Mouse (Mus musculus) heart, adult 2 months (tissue): ENCODE measurements around the gene Rnf185. TPM values are rescaled to one million over a fixed set of nuclear protein-coding genes. Genes with fewer than 3 reads are reported as not detected.

Source experiments
- DNase-seq, 2 experiments: peaks; one replicate each; pipeline ENCODE4 v3.0.0; 2021
- H3K27ac ChIP-seq: fragments of 200-600 bp; 2 replicates; pipeline ENCODE4 v1.8.1; 2022
- H3K27me3 ChIP-seq: fragments of 200-500 bp; 2 replicates; pipeline ENCODE4 v1.6.1; 2012; ENCODE audit warnings: mild to moderate bottlenecking, low read length, inconsistent platforms, mixed read lengths; ENCODE audit not compliant: control insufficient read depth, insufficient read depth
- H3K36me3 ChIP-seq: fragments of 200-500 bp; 2 replicates; pipeline ENCODE4 v1.6.1; 2012; ENCODE audit warnings: low read length, inconsistent platforms; ENCODE audit not compliant: control insufficient read depth, insufficient read depth
- H3K4me1 ChIP-seq: fragments of 200-500 bp; 2 replicates; pipeline ENCODE4 v1.6.1; 2011; ENCODE audit warnings: low read length; ENCODE audit not compliant: control insufficient read depth, insufficient read depth
- H3K4me3 ChIP-seq: fragments of 200-600 bp; 2 replicates; pipeline ENCODE4 v1.8.1; 2022
- H3K79me2 ChIP-seq: fragments of 200-500 bp; replicated peaks from 2 replicates; pipeline ENCODE4 v1.6.1; 2012; ENCODE audit warnings: mild to moderate bottlenecking, inconsistent platforms, low read length, moderate library complexity, mixed read lengths; ENCODE audit not compliant: control insufficient read depth, insufficient read depth
- H3K9ac ChIP-seq: fragments of 200-500 bp; 2 replicates; pipeline ENCODE4 v1.6.1; 2012; ENCODE audit warnings: low read depth, mild to moderate bottlenecking, control low read depth, inconsistent platforms, low read length, mixed read lengths
- CTCF ChIP-seq: fragments of 200-600 bp; IDR thresholded peaks from 2 replicates; pipeline ENCODE4 v1.8.1; 2022; ENCODE audit warnings: antibody characterized with exemption, mild to moderate bottlenecking, moderate library complexity
- EP300 ChIP-seq: fragments of 200-500 bp; IDR thresholded peaks from 2 replicates; pipeline ENCODE4 v1.6.1; 2011; ENCODE audit warnings: low read depth, low read length, control low read depth; ENCODE audit not compliant: insufficient read depth
- POLR2A ChIP-seq: fragments of 200-500 bp; IDR thresholded peaks from 2 replicates; pipeline ENCODE4 v1.6.1; 2011; ENCODE audit warnings: mild to moderate bottlenecking, low read depth, low read length, control low read depth; ENCODE audit not compliant: insufficient read depth
- WGBS: fragments of 180-500 bp; shearing (Covaris S2); methylation state at CpG from one replicate; pipeline ENCODE4 v1.1.7; 2018; 5-methylcytosine and 5-hydroxymethylcytosine counted together
- intact Hi-C: fragments of 180-260 bp; cut with DNase I; formaldehyde crosslinking; loops from one replicate; pipeline ENCODE4 v1.15.1; 2025
- polyA plus RNA-seq: library from polyadenylated mRNA; depleted of rRNA; stranded (reverse); fragments of >200 nt; gene quantifications from 2 replicates; pipeline ENCODE4 v1.2.3, GENCODE M21; 2012
- total RNA-seq, 2 experiments: library from RNA; stranded (reverse); gene quantifications; 2 replicates each; pipeline ENCODE4 v1.2.3; 2021

Rnf185 gene
- total and polyA plus RNA-seq, 3 experiments, result 19.9 to 23.0 (median 21.6) TPM

GRCm38 (mm10) chr11:3443091-3443490, 9.1 kb downstream of the Rnf185 start:
- intact Hi-C loops, result no loop called here
- peaks cover 11% of the 10 kb centered on the region for H3K4me1 ChIP-seq

GRCm38 (mm10) chr11:3442677-3443076, 9.5 kb downstream of the Rnf185 start:
- intact Hi-C loops, result no loop called here
- Histone ChIP-seq H3K9ac (no peak overlapping the region), H3K27ac (no peak overlapping the region), H3K36me3 (peaks cover 8% of the 10 kb centered on the region), H3K4me1 (peaks cover 11% of the 10 kb centered on the region), H3K4me3 (no peak overlapping the region), H3K79me2 (peaks cover 13% of the 10 kb centered on the region), H3K27me3 (no peaks in the 10 kb centered on the region)
- TF ChIP-seq POLR2A (no peak), CTCF (no peak), EP300 (no peak)
- 50% methylated on average over 4 of the region's 4 CpGs for WGBS
- DNase-seq, result no peak

More at GRCm38 (mm10) chr11:3443091-3443490, 9.1 kb downstream of the Rnf185 start:
- TF ChIP-seq POLR2A, result no peak
- no peak for TF ChIP-seq CTCF
- no peak for TF ChIP-seq EP300
- peaks cover 8% of the 10 kb centered on the region for H3K36me3 ChIP-seq
- peaks cover 14% of the 10 kb centered on the region for H3K79me2 ChIP-seq
- H3K4me3 ChIP-seq, result no peak overlapping the region
- 80% methylated on average over 2 of the region's 2 CpGs for WGBS
- no peak overlapping the region for H3K9ac ChIP-seq
- no peak overlapping the region for H3K27ac ChIP-seq
- no peaks in the 10 kb centered on the region for H3K27me3 ChIP-seq
- no peak for DNase-seq

GRCm38 (mm10) chr11:3441696-3442443, 10.3 kb downstream of the Rnf185 start:
- H3K36me3 ChIP-seq, result peaks cover 8% of the 10 kb centered on the region
- TF ChIP-seq EP300 (no peak), POLR2A (no peak), CTCF (no peak)
- peak overlapping the region; percentile 31 for H3K27ac ChIP-seq
- DNase-seq, result peak in 1 of 2 experiments; percentile 38
- H3K9ac ChIP-seq, result no peak overlapping the region
- peaks cover 10% of the 10 kb centered on the region for H3K79me2 ChIP-seq
- H3K27me3 ChIP-seq, result no peaks in the 10 kb centered on the region
- no peak overlapping the region for H3K4me3 ChIP-seq
- H3K4me1 ChIP-seq, result peaks cover 9% of the 10 kb centered on the region
- intact Hi-C loops, result no loop called here

GRCm38 (mm10) chr11:3437621-3438020, 14.5 kb downstream of the Rnf185 start:
- WGBS, result 95% methylated on average over 1 of the region's 1 CpGs
- peaks cover 2% of the 10 kb centered on the region; the same call in 1 of the 2 replicates for H3K4me1 ChIP-seq
- intact Hi-C loops, result no loop called here

GRCm38 (mm10) chr11:3433809-3434208, 18.4 kb downstream of the Rnf185 start:
- Histone ChIP-seq H3K9ac (no peak overlapping the region), H3K4me3 (no peak overlapping the region), H3K27me3 (no peaks in the 10 kb centered on the region), H3K4me1 (no peaks in the 10 kb centered on the region), H3K36me3 (no peaks in the 10 kb centered on the region; the same call in 1 of the 2 replicates), H3K79me2 (peaks cover 4% of the 10 kb centered on the region), H3K27ac (no peak overlapping the region)
- WGBS, result 80% methylated on average over 4 of the region's 4 CpGs
- TF ChIP-seq EP300 (no peak), CTCF (no peak), POLR2A (no peak)
- intact Hi-C loops, result no loop called here
- DNase-seq, result no peak

More at GRCm38 (mm10) chr11:3437621-3438020, 14.5 kb downstream of the Rnf185 start:
- no peak for DNase-seq
- Histone ChIP-seq H3K79me2 (peaks cover 8% of the 10 kb centered on the region), H3K27me3 (no peaks in the 10 kb centered on the region), H3K4me3 (no peak overlapping the region), H3K36me3 (no peaks in the 10 kb centered on the region; the same call in 1 of the 2 replicates), H3K27ac (no peak overlapping the region), H3K9ac (no peak overlapping the region)
- no peak for TF ChIP-seq CTCF
- TF ChIP-seq POLR2A, result no peak
- TF ChIP-seq EP300, result no peak

GRCm38 (mm10) chr11:3431976-3432603, 20.1 kb downstream of the Rnf185 start:
- Histone ChIP-seq H3K79me2 (peaks cover 4% of the 10 kb centered on the region), H3K27ac (no peak overlapping the region), H3K9ac (no peak overlapping the region), H3K4me3 (no peak overlapping the region), H3K36me3 (no peaks in the 10 kb centered on the region), H3K27me3 (no peaks in the 10 kb centered on the region), H3K4me1 (no peaks in the 10 kb centered on the region)
- no peak for TF ChIP-seq POLR2A
- no peak for TF ChIP-seq EP300
- no peak for TF ChIP-seq CTCF
- no peak for DNase-seq
- intact Hi-C loops, result no loop called here
- WGBS, result 69% methylated on average over 6 of the region's 6 CpGs
